Mouse (Mus musculus): ENCODE measurements around the gene Wdr74.
A peak's percentile ranks its signal among the peaks of the same experiment; 100 is the strongest.

DNA sequence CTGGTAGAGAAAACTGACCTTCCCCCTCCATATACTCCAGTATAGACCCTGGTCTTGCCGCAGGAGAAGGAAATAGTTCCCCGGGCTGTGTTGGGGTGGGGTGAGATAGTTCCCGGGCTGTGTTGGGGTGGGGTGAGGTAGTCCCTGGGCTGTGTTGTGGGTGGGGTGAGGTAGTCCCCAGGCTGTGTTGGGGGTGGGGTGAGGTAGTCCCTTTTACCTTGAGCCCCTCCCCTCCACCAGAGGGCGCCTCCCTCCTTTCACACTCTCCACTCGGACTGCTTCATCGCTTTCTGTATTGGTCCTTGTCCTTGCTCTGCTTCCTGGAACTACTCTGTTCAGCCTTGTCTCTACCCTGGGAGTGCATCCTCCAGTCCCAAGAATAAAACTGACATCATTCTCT, 40.3 kb upstream of the Wdr74 start:
- TF ChIP-seq CTCF (IDR thresholded peaks at IDR 0.05; ENCODE audit: low read depth) (peak; percentile 24), EP300 (IDR thresholded peaks at IDR 0.05; ENCODE audit: low read depth) (no peak)

All from heart, postnatal 0 days (tissue).